Mouse (Mus musculus) thymus, postnatal 0 days (tissue): ENCODE measurements around the gene Adgre5. TPM values are rescaled to one million over a fixed set of nuclear protein-coding genes. Genes with fewer than 3 reads are reported as not detected.

Experiments used
- DNase-seq: peaks from one replicate; pipeline ENCODE4 v3.0.0-alpha.2; 2015; ENCODE audit warnings: low spot score
- polyA plus RNA-seq: library from polyadenylated mRNA; unstranded; fragments of >200 nt; fragmentation: Nextera tagmentation; extraction: Ambion mirVana; gene quantifications from 2 replicates; pipeline ENCODE4 v1.2.1, GENCODE M21; 2015

Adgre5 gene
- polyA plus RNA-seq, 1 experiment from 2014 or later = 71.6 TPM

GRCm38 (mm10) chr8:83723447-83724083, 17.6 kb downstream of the Adgre5 start:
- DNase-seq = no peak

DNA sequence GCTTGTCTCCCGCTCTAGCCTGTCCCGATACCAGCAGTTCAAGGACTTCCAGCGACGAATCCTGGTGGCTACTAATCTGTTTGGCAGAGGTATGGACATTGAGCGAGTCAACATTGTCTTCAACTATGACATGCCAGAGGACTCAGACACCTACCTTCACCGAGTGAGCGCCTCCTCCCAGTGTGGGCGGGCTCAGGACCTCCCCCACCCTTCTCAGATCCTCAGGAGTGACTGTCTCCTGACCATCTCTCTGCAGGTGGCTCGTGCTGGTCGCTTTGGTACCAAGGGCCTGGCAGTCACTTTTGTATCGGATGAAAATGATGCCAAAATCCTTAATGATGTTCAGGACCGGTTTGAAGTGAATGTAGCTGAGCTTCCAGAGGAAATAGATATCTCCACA, 18.5 kb downstream of the Adgre5 start:
- DNase-seq = no peak

GRCm38 (mm10) chr8:83721405-83722025, 19.6 kb downstream of the Adgre5 start:
- no peak for DNase-seq

GRCm38 (mm10) chr8:83719693-83720092, 21.4 kb downstream of the Adgre5 start:
- DNase-seq = no peak

- no peak for DNase-seq
Observed at GRCm38 (mm10) chr8:83719048-83719447, 22.1 kb downstream of the Adgre5 start.

GRCm38 (mm10) chr8:83716563-83716962, 24.6 kb downstream of the Adgre5 start:
- no peak for DNase-seq

- DNase-seq = no peak
Observed at GRCm38 (mm10) chr8:83715771-83716170, 25.4 kb downstream of the Adgre5 start.

DNA sequence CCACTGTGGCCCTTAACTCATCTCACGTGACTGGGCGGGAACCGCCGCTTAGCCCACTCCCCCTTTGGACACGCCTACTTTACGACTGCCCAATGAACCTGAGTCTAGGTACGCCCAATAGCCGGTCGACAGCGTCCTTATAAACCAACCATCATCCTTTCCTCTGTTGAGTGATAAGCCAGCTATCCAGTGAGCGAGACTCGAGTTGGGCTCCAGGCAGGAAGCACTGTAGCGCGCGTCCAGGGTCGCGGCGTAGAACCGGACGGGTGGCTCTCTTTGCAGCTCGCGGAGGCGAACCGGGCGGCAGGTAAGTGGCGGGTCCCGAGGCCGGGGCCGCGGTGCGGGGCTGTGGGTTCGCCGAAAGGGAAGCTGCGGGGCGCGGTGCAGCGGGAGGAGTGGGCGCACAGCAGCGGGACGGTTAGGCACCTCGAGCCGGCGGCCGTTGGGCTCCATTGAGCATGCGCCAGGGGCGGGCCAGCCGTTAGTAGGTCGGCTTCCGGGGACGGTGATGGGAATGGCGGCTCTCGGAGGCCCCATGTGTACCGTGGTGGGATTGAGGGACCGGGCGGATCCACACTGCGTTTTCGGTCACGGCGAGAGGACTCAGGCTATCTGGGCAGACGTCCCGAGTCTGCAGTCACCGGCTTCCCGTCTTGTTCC, 26.0 kb downstream of the Adgre5 start, which contains the start of gene Ddx39:
TSS of gene Ddx39 (plus strand) at position 147 of the 660 bp plus-strand sequence.
- peak; percentile 98 for DNase-seq

- no peak for DNase-seq
Observed at GRCm38 (mm10) chr8:83714676-83715030, 26.5 kb downstream of the Adgre5 start.

DNA sequence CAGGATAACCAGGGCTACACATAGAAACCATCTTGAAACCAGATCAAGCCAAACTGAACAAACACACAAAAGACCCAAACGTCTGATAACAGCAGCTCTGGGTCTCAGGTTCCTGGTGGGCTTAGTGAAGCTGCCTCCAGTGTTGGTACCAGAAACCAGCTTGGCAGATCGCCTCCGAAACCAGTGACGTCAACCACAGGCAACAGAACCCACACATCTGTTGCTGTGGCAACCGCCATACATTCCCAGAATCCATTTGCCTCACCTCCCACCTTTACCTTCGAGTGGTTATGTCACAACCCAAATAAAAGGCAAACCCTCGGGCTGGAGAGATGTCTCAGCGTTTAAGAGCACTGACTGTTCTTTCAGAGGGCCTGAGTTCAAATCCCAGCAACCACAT, 33.6 kb downstream of the Adgre5 start:
- DNase-seq = no peak

DNA sequence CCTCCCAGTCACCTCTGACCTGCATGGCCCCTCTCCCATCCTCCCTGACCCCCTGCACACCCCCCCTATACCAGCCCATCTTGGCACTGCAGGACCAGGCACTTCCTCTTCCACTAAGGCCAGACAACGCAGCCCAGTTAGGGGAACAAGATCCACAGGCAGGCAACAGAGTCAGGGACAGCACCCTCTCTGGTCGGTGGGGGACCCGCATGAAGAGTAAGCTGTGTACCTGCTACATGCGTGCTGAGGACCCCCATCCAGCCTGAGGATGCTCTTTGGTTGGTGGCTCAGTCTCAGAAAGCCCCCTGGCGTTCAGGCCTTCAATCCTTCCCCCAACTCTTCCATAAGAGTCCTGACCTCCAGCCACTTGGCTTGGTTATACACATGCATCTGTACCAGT, 34.7 kb downstream of the Adgre5 start:
- DNase-seq = no peak

DNA sequence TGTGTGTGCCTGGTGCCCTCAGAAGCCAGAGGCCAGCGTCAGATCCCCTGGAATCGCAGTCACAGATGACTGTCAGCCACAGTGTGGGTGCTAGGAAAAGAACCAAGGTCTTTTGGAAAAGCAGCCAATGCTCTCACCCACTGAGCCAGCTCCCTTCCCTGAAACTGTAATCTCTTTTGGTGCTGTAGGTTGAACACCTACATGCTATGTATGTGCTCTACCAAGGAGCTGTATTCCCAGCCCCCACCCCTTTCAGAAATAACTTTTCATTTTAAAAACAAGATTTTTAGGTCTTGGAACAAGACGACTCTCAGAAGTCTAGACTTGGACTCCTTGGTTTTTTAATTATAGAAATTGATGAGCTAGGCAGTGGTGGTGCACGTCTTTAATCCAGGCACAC, 37.7 kb downstream of the Adgre5 start:
- DNase-seq = no peak

DNA sequence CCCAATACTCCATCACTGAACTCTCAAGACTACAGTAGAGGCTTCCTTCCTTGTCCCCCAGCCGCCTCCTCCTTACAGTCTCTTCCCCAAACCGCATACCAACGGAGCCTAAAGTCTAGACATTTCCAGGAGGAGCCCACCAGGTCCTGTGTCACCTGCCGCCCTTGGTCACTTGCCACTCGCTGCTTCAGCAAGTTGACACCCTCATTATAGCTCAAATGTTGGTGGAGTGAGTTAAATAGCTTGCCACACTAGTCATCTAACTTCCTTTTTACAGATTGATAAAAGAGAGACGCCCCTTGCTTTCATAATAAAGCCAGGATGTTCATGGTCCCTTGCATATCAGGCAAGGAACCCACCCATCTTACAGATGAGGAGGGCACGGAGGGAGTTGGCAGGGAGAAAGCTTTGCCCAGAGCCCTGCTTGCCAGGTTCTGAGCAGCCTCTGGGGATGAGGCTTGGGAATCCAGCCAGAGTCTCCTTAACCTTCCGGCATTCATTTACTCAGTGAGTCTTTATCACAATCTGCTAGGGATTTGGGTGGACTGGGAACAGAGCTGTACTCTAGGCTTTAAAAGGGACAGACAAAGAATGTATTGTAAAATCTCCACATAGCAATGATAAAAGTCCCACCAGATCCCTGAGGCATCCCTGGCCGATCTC, 40.6 kb downstream of the Adgre5 start:
- no peak for DNase-seq

GRCm38 (mm10) chr8:83699566-83699965, 41.6 kb downstream of the Adgre5 start:
- DNase-seq = peak; percentile 59

DNA sequence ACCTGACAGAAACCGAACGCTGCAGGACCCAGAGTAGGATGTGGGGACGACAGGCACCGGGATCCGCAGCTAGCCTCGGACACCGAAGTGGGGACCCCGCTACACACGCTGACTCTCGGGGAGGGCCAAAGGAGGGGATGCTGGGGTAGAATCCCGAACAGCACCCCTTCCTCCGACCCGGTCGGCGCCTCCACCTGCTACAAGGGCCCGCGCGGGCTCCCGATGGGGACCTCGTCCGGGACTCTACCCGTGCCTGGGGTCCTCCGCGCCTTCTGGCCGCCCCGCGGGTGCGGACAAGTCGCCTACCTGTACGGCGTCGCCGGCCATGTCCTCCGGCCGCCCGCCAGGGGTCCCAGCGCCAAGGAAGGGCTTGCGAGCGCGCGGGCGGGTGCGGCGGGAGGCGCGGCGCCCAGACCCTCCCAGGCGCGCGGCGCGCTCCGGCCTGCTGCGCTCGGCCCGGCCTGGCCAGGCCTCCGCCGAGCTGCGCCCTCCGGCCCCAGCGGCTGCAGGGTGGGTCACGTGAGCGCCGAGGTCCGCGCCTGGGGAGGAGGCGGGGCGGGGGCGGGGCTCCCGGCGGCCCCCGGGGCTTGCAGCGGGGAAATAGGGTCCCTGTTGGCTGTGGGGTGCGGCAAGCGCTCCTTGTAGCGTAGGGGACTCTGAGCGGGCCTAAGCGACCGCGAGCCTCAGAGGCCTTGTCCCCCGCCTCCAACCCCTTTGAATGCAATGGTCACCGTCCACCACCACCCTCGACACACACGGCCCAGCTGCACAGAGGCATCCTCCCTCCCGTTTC, 42.3 kb downstream of the Adgre5 start, which contains the start of gene Pkn1:
TSS of gene Pkn1 (minus strand) at position 519 of the 793 bp plus-strand sequence.
- peak; percentile 74 for DNase-seq

- peak; percentile 87 for DNase-seq
Observed at GRCm38 (mm10) chr8:83698291-83698660, 42.9 kb downstream of the Adgre5 start.

DNA sequence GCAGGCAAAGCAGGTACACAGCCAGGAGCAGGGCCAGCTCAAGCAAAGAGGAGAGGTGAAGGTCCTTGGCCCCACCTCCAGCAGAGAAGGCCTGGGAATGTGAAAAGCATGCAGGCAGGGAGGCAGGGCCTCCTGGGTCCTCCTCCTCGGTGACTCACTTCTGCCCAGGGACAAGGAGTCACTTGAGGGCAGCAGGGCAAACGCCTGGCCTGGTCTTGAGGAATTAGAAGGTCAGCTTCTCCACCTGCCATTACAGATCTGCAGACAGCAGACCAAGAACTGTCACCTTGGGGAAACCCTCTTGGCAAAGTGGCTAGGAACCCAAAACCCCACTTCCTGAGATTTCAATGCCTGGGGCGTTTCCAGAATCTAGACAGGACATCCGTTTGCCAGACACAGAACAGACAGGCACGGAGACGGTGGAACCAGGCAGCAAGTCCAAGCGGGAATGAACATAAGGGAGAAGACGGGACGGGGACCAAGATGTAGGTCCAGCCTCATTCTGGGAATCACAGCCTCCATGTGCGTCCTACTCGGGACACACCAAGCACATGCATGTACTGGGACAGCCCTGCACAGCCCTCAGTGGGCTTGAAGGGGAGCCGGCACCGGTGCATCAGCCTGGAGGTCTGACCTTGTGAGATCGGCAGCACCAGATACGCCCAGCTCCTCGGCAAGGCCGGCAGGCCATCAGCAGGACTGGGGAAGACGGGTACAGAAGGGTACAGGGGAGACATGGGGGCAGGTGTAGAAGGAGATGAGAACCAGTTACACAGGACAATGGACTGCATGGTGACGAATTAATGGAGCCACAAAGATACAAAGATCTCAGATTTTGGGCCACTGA, 43.5 kb downstream of the Adgre5 start:
- DNase-seq = no peak

DNA sequence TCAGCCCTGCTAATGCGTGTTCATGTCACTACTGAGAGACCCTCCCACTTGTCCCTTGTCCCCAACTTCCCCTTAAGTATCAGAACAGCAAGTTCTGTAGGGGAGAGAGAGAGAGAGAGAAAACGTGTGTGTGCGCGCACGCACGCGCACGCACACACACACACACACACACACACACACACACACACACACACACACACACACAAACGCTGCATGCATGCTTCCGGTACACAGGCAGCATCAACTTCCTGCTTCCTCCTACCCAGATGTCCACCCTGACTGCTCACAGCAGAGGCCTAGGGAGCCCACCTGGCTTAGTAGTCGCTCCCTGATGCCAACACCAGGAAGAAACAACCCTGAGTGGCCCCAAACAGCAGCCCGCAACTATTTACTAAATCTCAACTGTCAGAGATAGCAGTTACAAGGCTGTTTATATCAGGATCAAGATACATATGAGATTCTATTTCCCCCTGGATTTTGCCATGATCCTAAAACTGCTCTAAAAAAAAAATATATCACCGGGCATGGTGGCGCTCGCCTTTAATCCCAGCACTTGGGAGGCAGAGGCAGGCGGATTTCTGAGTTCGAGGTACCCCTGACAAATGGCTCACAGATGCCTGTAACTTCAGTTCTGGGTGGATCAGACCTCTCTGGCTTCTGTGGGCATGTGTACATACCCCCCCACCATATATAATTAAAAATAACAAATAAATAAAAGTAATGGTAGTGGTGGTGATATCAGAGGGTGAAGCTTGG, 45.6 kb downstream of the Adgre5 start:
- DNase-seq = peak; percentile 74

DNA sequence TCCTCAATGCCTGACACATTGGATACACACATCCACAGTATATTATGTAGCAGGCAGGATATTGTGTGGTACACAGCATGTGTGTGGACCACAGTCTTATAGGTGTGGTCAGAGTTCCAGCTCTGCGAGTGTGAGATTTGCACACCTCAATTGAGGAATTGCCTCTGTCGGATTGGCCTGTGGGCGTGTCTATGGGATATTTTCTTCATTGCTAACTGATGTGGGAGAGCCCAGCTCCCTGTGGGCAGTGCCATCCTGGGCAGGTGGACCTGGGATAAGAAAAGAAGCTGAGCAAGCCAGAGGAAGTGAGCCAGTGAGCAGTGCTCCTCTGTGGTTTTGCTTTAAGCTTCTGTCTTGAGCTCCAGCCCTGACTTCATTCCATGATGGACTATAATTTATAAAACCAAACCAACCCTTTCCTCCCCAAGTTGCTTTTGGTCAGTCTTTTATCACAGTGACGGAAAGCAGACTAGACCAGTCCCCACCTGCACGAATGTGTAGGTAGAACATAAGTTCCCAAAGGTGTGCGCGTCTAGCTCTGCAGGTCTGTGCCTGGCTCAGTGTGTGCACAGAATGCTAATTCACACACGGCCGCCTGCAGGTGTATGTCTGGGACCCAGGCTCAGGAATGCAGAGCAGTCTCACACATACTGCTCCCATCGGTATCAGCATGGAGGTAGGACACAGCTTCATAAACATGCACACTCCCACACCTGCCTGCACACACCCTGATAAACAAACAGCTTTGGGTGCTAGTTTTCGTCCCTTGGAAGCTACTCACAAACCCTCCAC, 46.6 kb downstream of the Adgre5 start:
- no peak for DNase-seq
